Mouse (Mus musculus): ENCODE results near the gene Wdr35. TPM values are rescaled to one million over a fixed set of nuclear protein-coding genes. Genes with fewer than 3 reads are reported as not detected.

The Wdr35 gene
- polyA plus RNA-seq, 1 experiment from 2014 or later: 20.5 TPM

DNA sequence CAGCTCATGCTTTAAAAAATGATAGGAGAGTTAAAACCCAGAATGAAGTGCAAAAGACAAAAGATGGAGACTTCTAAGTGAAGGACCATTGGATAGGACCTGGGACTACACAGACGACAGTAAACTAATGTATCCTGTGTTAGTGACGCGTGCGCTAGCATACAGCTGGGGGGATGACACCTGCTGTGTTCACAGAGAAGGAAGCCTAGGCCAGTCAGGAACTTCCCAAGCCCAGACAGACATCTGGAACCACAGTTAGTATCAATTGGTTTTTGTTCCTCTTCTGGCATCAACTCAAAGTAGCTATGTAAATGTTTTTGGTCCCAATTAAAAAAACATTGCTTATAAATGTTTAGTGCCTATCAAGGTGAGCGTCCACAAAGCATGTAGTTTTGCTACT is 66.5 kb downstream of the Wdr35 start:
- Histone ChIP-seq H3K9me3 (no peaks in the 10 kb centered on the region), H3K9ac (no peak overlapping the region), H3K27ac (no peak overlapping the region), H3K4me3 (no peak overlapping the region), H3K4me2 (no peak overlapping the region), H3K36me3 (peaks cover 17% of the 10 kb centered on the region), H3K27me3 (no peaks in the 10 kb centered on the region), H3K4me1 (replicated peaks) (no peaks in the 10 kb centered on the region)
- 84% methylated on average over 5 of the region's 5 CpGs for WGBS
- no peak for ATAC-seq (ENCODE audit: low FRiP score)

DNA sequence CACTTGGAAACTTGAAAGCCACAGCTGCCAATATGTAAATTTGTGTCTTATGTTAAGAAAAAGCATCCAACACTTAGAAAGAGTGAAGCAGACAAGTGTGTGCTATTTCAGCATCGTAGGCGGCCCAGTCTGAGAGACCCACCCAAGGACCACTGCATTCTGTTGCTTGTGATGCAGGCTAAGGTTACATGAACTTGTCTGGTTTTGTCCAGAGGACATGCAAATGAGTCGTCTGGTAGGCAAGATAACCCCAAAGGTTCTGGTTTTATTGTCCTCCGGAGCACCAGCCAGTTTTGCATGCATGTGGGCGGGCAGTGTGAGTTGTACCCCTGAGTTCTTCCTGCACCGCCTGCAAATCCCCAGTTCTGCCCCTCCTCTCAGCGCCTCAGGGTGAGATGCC is 67.0 kb downstream of the Wdr35 start:
- no peaks in the 10 kb centered on the region for H3K9me3 ChIP-seq
- no peaks in the 10 kb centered on the region for H3K27me3 ChIP-seq
- H3K4me1 ChIP-seq (replicated peaks): no peaks in the 10 kb centered on the region
- H3K36me3 ChIP-seq: peaks cover 17% of the 10 kb centered on the region
- H3K9ac ChIP-seq: no peak overlapping the region
- no peak overlapping the region for H3K4me2 ChIP-seq
- ATAC-seq (ENCODE audit: low FRiP score): no peak
- no peak overlapping the region for H3K27ac ChIP-seq
- H3K4me3 ChIP-seq: no peak overlapping the region
- 81% methylated on average over 7 of the region's 7 CpGs for WGBS

DNA sequence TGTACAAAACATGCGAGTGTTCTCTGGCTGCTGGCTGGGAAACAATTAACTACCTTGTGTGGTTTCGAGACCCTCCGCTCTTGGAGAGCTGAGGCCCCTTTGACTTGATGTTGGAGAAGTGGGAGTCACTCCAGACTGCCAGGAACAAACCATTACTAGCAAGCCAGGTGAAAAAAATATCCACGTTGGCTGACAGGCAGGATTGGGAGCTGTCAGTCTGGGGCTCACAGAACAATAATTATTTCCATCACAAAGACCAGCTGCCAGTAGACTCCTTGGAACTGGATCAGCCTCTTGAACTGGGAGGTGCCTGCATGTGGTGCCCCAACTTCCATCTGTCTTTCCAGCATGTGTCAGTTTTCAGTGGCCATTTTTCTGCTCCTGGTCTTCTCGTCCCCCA is 68.6 kb downstream of the Wdr35 start:
- Histone ChIP-seq H3K36me3 (peaks cover 17% of the 10 kb centered on the region), H3K27ac (no peak overlapping the region), H3K27me3 (no peaks in the 10 kb centered on the region), H3K9ac (no peak overlapping the region), H3K4me1 (replicated peaks) (no peaks in the 10 kb centered on the region), H3K4me2 (no peak overlapping the region), H3K9me3 (no peaks in the 10 kb centered on the region), H3K4me3 (no peak overlapping the region)
- WGBS: 74% methylated on average over 5 of the region's 5 CpGs
- ATAC-seq (ENCODE audit: low FRiP score): no peak

DNA sequence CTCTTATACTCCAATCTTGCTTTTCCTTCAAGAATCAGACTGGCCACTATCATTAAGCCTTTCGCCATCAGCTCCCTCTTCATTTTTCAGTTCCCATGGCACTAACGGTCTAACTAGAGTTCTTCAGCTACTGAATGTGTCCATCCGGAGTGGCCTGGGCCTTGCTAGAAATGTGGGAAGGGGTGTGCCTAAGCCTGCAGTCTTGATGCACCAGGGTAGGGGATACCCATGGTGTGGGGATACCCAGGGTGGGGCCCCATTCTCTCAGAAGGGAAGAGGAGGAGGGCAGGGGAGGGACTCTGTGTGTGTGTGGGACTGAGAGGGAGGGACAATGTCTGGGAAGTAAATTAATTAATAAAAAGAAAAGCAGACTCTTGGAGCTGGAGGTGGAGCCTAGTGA is 69.1 kb downstream of the Wdr35 start:
- ATAC-seq (ENCODE audit: low FRiP score): no peak
- Histone ChIP-seq H3K27me3 (no peaks in the 10 kb centered on the region), H3K27ac (no peak overlapping the region), H3K9me3 (no peaks in the 10 kb centered on the region), H3K9ac (no peak overlapping the region), H3K4me2 (no peak overlapping the region), H3K4me1 (replicated peaks) (no peaks in the 10 kb centered on the region), H3K4me3 (no peak overlapping the region), H3K36me3 (peaks cover 17% of the 10 kb centered on the region)
- 92% methylated on average over 3 of the region's 3 CpGs for WGBS

DNA sequence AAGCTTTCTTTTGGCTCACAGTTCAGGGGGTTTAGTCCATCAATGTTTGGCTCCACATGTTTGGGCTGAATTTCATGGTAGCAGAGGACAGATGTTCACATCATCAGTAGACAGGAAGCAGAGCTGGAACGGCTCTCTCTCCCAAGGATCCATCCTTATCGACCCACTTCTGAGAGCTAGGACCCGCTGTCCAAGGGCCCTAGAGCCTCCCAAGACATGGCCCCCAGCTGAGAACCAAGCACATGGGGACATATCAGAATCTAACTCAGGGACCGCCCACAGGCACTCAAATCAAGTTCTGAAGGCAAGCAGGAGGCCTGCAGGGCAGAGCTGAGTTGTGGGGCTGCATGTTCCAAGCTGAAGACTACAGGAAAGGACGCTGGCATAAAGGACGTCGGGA is 71.0 kb downstream of the Wdr35 start:
- H3K4me3 ChIP-seq: no peak overlapping the region
- H3K4me1 ChIP-seq (replicated peaks): no peaks in the 10 kb centered on the region
- peaks cover 17% of the 10 kb centered on the region for H3K36me3 ChIP-seq
- WGBS: 93% methylated on average over 7 of the region's 7 CpGs
- no peak overlapping the region for H3K9ac ChIP-seq
- H3K9me3 ChIP-seq: no peaks in the 10 kb centered on the region
- ATAC-seq (ENCODE audit: low FRiP score): no peak
- H3K4me2 ChIP-seq: no peak overlapping the region
- H3K27me3 ChIP-seq: no peaks in the 10 kb centered on the region
- H3K27ac ChIP-seq: no peak overlapping the region

DNA sequence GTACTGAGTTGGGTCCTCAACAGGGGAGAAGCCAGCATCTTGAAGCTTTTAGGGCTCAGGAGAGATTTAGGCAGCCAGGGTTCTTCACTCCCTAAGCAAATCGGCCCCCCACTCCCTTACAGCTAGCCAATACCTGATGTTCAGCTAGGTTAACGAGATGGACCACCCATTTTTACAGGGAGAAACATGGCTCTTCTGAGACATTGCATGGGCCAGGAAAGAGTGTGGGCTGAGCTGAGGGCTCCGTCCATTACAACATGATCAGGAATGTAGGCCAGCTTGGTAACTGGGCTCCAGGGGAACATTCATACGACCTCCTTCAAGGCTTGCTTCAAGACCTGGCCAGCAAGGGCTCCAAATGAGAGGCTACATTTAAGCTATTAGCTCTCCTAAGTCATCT is 73.0 kb downstream of the Wdr35 start:
- Histone ChIP-seq H3K36me3 (peaks cover 12% of the 10 kb centered on the region), H3K27ac (no peak overlapping the region), H3K27me3 (no peaks in the 10 kb centered on the region), H3K4me2 (no peak overlapping the region), H3K4me3 (no peak overlapping the region), H3K9ac (no peak overlapping the region), H3K9me3 (no peaks in the 10 kb centered on the region), H3K4me1 (replicated peaks) (no peaks in the 10 kb centered on the region)
- WGBS: 77% methylated on average over 4 of the region's 4 CpGs
- no peak for ATAC-seq (ENCODE audit: low FRiP score)

DNA sequence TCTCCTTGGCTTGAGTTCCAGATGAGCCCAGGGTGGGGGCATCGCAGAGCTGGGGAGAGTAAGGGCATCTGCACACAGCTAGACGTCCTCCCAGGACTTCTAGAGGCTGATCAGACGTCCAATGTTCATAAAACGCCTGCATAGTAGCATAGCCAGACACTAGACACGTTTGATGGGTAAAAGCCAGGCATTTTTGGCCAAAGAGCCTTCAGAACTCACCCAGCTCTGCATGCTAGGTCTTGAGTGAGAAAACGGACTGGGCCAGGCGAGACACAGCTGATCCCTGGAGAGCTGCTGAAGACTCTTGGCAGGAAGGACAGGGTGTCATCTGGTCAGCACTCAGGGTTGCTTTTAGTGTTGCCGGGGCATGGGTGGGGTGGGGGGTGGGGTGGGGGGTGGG is 74.4 kb downstream of the Wdr35 start:
- no peaks in the 10 kb centered on the region for H3K9me3 ChIP-seq
- no peak overlapping the region for H3K27ac ChIP-seq
- 84% methylated on average over 8 of the region's 8 CpGs for WGBS
- H3K4me1 ChIP-seq (replicated peaks): no peaks in the 10 kb centered on the region
- no peak overlapping the region for H3K4me3 ChIP-seq
- H3K36me3 ChIP-seq: peaks cover 10% of the 10 kb centered on the region
- H3K9ac ChIP-seq: no peak overlapping the region
- H3K27me3 ChIP-seq: no peaks in the 10 kb centered on the region
- no peak overlapping the region for H3K4me2 ChIP-seq
- ATAC-seq (ENCODE audit: low FRiP score): no peak

DNA sequence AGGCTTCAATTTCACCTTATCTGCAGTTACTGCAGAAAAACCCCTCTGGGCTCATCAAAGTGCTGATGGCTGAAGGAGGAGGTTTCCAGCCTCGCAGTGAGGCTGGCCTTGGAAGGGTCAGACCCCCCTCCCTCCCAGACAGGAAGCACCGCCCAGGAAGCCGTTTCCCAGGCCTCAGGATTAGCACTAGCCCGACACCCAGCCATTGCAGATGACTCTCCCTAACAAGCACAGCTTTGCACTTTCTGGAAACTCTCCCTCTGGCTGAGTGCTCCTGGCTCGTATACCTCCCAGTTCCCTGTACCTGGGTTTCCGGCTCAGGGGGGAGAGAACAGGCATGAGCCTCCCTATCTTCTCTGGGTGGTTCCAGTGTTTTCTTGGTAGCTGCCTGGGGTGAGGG is 77.1 kb downstream of the Wdr35 start:
- no peak overlapping the region for H3K4me3 ChIP-seq
- 39% methylated on average over 6 of the region's 6 CpGs for WGBS

DNA sequence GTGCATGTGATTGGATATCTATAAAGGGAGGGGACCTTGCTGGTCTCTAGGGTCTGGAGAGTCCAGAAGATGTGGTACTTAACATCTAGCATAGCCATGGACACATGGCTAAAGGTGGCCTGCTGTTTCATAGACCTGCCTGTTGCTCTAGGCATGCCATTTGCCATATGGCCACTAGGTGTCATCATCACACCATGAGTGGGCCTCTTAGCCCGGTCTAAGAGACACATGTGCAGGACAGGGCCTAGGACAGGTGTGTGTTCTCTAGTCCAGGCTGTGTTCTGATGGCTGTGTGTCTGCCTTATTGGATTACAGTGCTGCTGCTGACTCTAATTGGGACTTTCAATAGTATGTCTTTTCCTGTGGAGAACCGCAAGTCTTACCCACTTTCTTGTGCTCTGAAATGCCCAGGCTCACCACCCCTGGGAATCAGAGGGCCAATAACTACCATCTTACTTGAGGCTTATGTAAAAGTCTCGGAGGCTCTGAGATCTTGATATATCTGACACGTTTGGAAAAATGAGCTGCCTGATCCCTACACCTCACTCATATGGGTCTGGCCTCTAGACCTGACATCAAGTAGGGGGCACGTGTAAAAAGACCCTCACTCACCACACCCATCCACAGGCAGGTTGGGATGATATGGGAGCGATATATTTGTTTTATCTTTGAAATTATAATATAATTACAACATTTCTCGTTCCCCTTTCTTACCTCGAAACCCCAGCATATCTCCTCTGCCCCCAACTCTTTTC is 78.6 kb downstream of the Wdr35 start:
- H3K9me3 ChIP-seq: no peaks in the 10 kb centered on the region
- H3K36me3 ChIP-seq: no peaks in the 10 kb centered on the region
- no peak overlapping the region for H3K4me3 ChIP-seq
- ATAC-seq (ENCODE audit: low FRiP score): peak; percentile 90
- no peak overlapping the region for H3K9ac ChIP-seq
- 59% methylated on average over 8 of the region's 8 CpGs for WGBS
- H3K27ac ChIP-seq: no peak overlapping the region
- no peaks in the 10 kb centered on the region for H3K4me1 ChIP-seq (replicated peaks)
- H3K27me3 ChIP-seq: no peaks in the 10 kb centered on the region
- no peak overlapping the region for H3K4me2 ChIP-seq

More for the DNA sequence above, 77.1 kb downstream of the Wdr35 start:
- no peaks in the 10 kb centered on the region for H3K36me3 ChIP-seq
- H3K4me2 ChIP-seq: no peak overlapping the region
- no peaks in the 10 kb centered on the region for H3K9me3 ChIP-seq
- H3K9ac ChIP-seq: no peak overlapping the region
- H3K27me3 ChIP-seq: no peaks in the 10 kb centered on the region
- no peaks in the 10 kb centered on the region for H3K4me1 ChIP-seq (replicated peaks)
- no peak for ATAC-seq (ENCODE audit: low FRiP score)
- H3K27ac ChIP-seq: no peak overlapping the region

DNA sequence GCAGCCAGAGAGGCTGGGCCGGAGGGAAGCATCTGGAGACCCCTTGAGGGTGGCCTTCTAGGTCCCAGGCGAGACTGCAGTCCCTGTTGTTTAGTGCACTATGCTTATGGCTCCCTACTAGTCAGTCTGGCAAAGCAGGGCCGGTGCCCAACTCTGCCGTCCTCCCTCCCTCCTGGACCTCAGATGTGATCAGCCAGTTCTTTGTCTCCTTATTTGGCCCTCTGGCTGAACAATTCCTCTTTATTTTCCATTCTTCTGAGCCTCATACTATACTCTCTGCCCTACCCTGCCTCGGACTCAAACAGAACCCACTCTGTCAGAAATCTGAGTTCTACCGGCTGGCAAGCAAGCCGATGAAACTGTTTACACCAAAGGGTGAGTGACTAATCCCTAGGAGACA is 79.7 kb downstream of the Wdr35 start:
- Histone ChIP-seq H3K27ac (no peak overlapping the region), H3K27me3 (no peaks in the 10 kb centered on the region), H3K36me3 (no peaks in the 10 kb centered on the region), H3K4me3 (no peak overlapping the region), H3K4me2 (no peak overlapping the region), H3K9ac (no peak overlapping the region), H3K9me3 (no peaks in the 10 kb centered on the region), H3K4me1 (replicated peaks) (no peaks in the 10 kb centered on the region)
- 55% methylated on average over 7 of the region's 7 CpGs for WGBS
- ATAC-seq (ENCODE audit: low FRiP score): no peak

DNA sequence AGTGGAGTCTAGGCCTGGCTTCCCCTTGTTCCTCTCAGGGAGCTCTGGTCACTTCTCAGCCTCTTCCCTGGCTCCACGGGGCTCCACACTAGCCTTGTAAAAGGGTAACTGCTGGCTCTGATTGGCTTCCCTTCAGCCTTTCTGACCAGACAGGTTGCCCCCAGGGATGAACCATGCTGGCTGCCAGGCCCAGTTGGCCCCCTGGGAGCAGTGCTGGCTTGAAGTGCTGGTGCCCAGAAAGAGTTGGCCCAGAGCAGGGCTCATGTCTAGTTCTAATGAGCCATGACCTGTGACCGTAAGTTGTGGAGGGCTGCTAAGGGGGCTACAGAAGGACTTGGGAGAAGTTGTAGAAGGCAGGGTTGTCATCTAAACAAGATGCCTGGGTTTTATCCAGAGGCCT is 80.3 kb downstream of the Wdr35 start:
- no peak for ATAC-seq (ENCODE audit: low FRiP score)
- 62% methylated on average over 2 of the region's 2 CpGs for WGBS
- Histone ChIP-seq H3K9ac (no peak overlapping the region), H3K27ac (no peak overlapping the region), H3K27me3 (no peaks in the 10 kb centered on the region), H3K9me3 (no peaks in the 10 kb centered on the region), H3K36me3 (no peaks in the 10 kb centered on the region), H3K4me1 (replicated peaks) (no peaks in the 10 kb centered on the region), H3K4me2 (no peak overlapping the region), H3K4me3 (no peak overlapping the region)

DNA sequence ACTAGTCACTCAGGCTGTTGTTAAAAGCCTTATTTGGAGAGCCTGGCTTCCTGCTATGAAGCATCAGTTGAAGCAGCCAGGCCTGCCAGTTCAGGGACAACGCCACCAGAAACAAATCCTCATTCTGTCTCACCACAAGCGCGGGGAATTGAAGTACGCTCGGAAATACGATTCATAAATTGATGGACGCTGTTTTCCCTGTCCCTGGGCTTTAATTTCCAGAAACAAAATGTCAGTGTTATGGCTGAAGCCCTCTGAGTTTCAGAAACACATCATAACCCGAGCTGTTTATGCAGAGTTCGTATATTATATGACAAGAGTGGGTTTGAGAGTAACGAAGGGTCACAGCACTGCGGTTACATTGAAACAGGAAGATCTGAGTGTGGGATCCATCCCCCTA is 81.6 kb downstream of the Wdr35 start:
- WGBS: 83% methylated on average over 11 of the region's 11 CpGs
- Histone ChIP-seq H3K4me1 (replicated peaks) (no peaks in the 10 kb centered on the region), H3K27me3 (no peaks in the 10 kb centered on the region), H3K9ac (no peak overlapping the region), H3K9me3 (no peaks in the 10 kb centered on the region), H3K36me3 (no peaks in the 10 kb centered on the region), H3K4me2 (no peak overlapping the region), H3K4me3 (no peak overlapping the region), H3K27ac (no peak overlapping the region)
- no peak for ATAC-seq (ENCODE audit: low FRiP score)

DNA sequence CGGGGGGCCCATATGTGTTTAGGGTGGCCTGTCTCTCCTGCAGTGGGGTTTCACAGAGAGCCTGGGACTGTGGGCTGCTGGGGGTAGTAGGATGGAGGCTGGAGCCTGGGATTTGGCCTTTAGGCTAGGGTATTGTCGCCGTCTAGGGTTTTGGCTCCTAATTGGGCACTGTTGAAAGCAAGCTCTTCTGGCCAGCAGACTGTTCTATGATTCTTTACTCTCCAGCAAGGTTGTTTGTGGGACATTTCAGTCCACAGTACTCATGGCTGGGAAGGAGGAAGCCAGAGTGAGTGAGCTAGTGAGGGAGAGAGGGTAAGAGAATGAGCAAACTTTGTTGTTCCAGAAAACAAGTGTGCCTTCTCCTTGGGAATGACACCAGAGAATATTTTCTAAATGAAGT is 85.8 kb downstream of the Wdr35 start:
- Histone ChIP-seq H3K4me1 (replicated peaks) (no peaks in the 10 kb centered on the region), H3K4me2 (no peak overlapping the region), H3K9ac (no peak overlapping the region), H3K27me3 (no peaks in the 10 kb centered on the region), H3K27ac (no peak overlapping the region), H3K4me3 (no peak overlapping the region), H3K36me3 (no peaks in the 10 kb centered on the region), H3K9me3 (no peaks in the 10 kb centered on the region)
- no peak for ATAC-seq (ENCODE audit: low FRiP score)
- 87% methylated on average over 3 of the region's 3 CpGs for WGBS

All from hindbrain, embryonic 13.5 days (tissue).